Mouse (Mus musculus) thymus, adult 2 months (tissue): ENCODE data around the gene Ntmt1.

Experiments used
- CTCF ChIP-seq: fragments of 200-500 bp; IDR thresholded peaks from 2 replicates; pipeline ENCODE4 v1.5.1; 2012; ENCODE audit warnings: mild to moderate bottlenecking, control low read depth, low read length, moderate library complexity, borderline replicate concordance; ENCODE audit not compliant: control insufficient read depth, poor library complexity, insufficient read depth; ENCODE audit errors: extremely low read depth
- POLR2A ChIP-seq: fragments of 200-500 bp; IDR thresholded peaks from 2 replicates; pipeline ENCODE4 v1.6.1; 2012; ENCODE audit warnings: mild to moderate bottlenecking, low read length, control low read depth, moderate library complexity; ENCODE audit not compliant: control insufficient read depth, poor library complexity, insufficient read depth; ENCODE audit errors: extremely low read depth

- TF ChIP-seq CTCF (no peak), POLR2A (no peak)
Observed at GRCm38 (mm10) chr2:30865426-30865825, 57.8 kb downstream of the Ntmt1 start.
